Mouse (Mus musculus): ENCODE data around the gene Bmpr1b. TPM values are rescaled to one million over a fixed set of nuclear protein-coding genes. Genes with fewer than 3 reads are reported as not detected.

Bmpr1b gene
- polyA plus RNA-seq, 1 experiment from 2014 or later, result 12.1 TPM

GRCm38 (mm10) chr3:141857123-141857522 lies 312.1 kb downstream of the Bmpr1b start:
- no peak for ATAC-seq (ENCODE audit: insufficient number of reproducible peaks, insufficient read depth, low FRiP score, low TSS enrichment)

GRCm38 (mm10) chr3:141854339-141854738 lies 314.9 kb downstream of the Bmpr1b start:
- Histone ChIP-seq H3K27me3 (no peaks in the 10 kb centered on the region), H3K36me3 (peaks cover 3% of the 10 kb centered on the region; the same call in 1 of the 2 replicates), H3K4me3 (no peak overlapping the region), H3K9ac (no peak overlapping the region), H3K9me3 (no peaks in the 10 kb centered on the region), H3K4me1 (no peaks in the 10 kb centered on the region), H3K27ac (no peak overlapping the region), H3K4me2 (replicated peaks) (no peak overlapping the region)
- ATAC-seq (ENCODE audit: insufficient number of reproducible peaks, insufficient read depth, low FRiP score, low TSS enrichment), result no peak
- WGBS, result 81% methylated on average over 4 of the region's 4 CpGs

More at GRCm38 (mm10) chr3:141857123-141857522, 312.1 kb downstream of the Bmpr1b start:
- Histone ChIP-seq H3K27ac (no peak overlapping the region), H3K9ac (no peak overlapping the region), H3K4me3 (no peak overlapping the region), H3K4me2 (replicated peaks) (no peak overlapping the region), H3K36me3 (peaks cover 3% of the 10 kb centered on the region; the same call in 1 of the 2 replicates), H3K27me3 (no peaks in the 10 kb centered on the region), H3K9me3 (no peaks in the 10 kb centered on the region), H3K4me1 (no peaks in the 10 kb centered on the region)
- WGBS, result 83% methylated on average over 8 of the region's 8 CpGs

- H3K27ac ChIP-seq, result no peak overlapping the region
- no peaks in the 10 kb centered on the region for H3K4me1 ChIP-seq
- no peak overlapping the region for H3K4me2 ChIP-seq (replicated peaks)
- H3K27me3 ChIP-seq, result no peaks in the 10 kb centered on the region
- H3K9me3 ChIP-seq, result no peaks in the 10 kb centered on the region
- no peaks in the 10 kb centered on the region; the same call in 1 of the 2 replicates for H3K36me3 ChIP-seq
- 82% methylated on average over 7 of the region's 7 CpGs for WGBS
- no peak overlapping the region for H3K4me3 ChIP-seq
- ATAC-seq (ENCODE audit: insufficient number of reproducible peaks, insufficient read depth, low FRiP score, low TSS enrichment), result no peak
- H3K9ac ChIP-seq, result no peak overlapping the region
Observed at GRCm38 (mm10) chr3:141850141-141850540, 319.1 kb downstream of the Bmpr1b start.

GRCm38 (mm10) chr3:141849206-141849605 lies 320.0 kb downstream of the Bmpr1b start:
- no peak for ATAC-seq (ENCODE audit: insufficient number of reproducible peaks, insufficient read depth, low FRiP score, low TSS enrichment)
- no peak overlapping the region for H3K27ac ChIP-seq
- no peaks in the 10 kb centered on the region for H3K27me3 ChIP-seq
- no peak overlapping the region for H3K9ac ChIP-seq
- no peaks in the 10 kb centered on the region for H3K9me3 ChIP-seq
- H3K4me2 ChIP-seq (replicated peaks), result no peak overlapping the region
- H3K36me3 ChIP-seq, result no peaks in the 10 kb centered on the region
- no peaks in the 10 kb centered on the region for H3K4me1 ChIP-seq
- H3K4me3 ChIP-seq, result no peak overlapping the region
- 53% methylated on average over 1 of the region's 1 CpGs for WGBS

GRCm38 (mm10) chr3:141838864-141839263 lies 330.4 kb downstream of the Bmpr1b start:
- Histone ChIP-seq H3K9me3 (no peaks in the 10 kb centered on the region), H3K4me1 (no peaks in the 10 kb centered on the region), H3K27me3 (no peaks in the 10 kb centered on the region), H3K9ac (no peak overlapping the region), H3K4me3 (no peak overlapping the region), H3K36me3 (0 out of 2 replicates have a peak, but pooled peaks cover 3% of the 10 kb centered on the region), H3K27ac (no peak overlapping the region), H3K4me2 (replicated peaks) (no peak overlapping the region)
- ATAC-seq (ENCODE audit: insufficient number of reproducible peaks, insufficient read depth, low FRiP score, low TSS enrichment), result no peak
- WGBS, result 51% methylated on average over 7 of the region's 7 CpGs

- ATAC-seq (ENCODE audit: insufficient number of reproducible peaks, insufficient read depth, low FRiP score, low TSS enrichment), result no peak
Observed at GRCm38 (mm10) chr3:141831135-141831534, 338.1 kb downstream of the Bmpr1b start.

GRCm38 (mm10) chr3:141828301-141828700 lies 340.9 kb downstream of the Bmpr1b start:
- 75% methylated on average over 5 of the region's 5 CpGs for WGBS
- Histone ChIP-seq H3K9ac (no peak overlapping the region), H3K4me3 (no peak overlapping the region), H3K4me1 (no peaks in the 10 kb centered on the region), H3K27me3 (no peaks in the 10 kb centered on the region), H3K27ac (no peak overlapping the region), H3K9me3 (no peaks in the 10 kb centered on the region), H3K36me3 (peaks cover 3% of the 10 kb centered on the region; the same call in 1 of the 2 replicates), H3K4me2 (replicated peaks) (no peak overlapping the region)
- ATAC-seq (ENCODE audit: insufficient number of reproducible peaks, insufficient read depth, low FRiP score, low TSS enrichment), result no peak

More at GRCm38 (mm10) chr3:141831135-141831534, 338.1 kb downstream of the Bmpr1b start:
- no peak overlapping the region for H3K9ac ChIP-seq
- peaks cover 3% of the 10 kb centered on the region; the same call in 1 of the 2 replicates for H3K36me3 ChIP-seq
- H3K27ac ChIP-seq, result no peak overlapping the region
- H3K4me3 ChIP-seq, result no peak overlapping the region
- H3K27me3 ChIP-seq, result no peaks in the 10 kb centered on the region
- no peaks in the 10 kb centered on the region for H3K4me1 ChIP-seq
- no peak overlapping the region for H3K4me2 ChIP-seq (replicated peaks)
- no peaks in the 10 kb centered on the region for H3K9me3 ChIP-seq
- WGBS, result 16% methylated on average over 3 of the region's 3 CpGs

GRCm38 (mm10) chr3:141819331-141819941 lies 349.8 kb downstream of the Bmpr1b start:
- Histone ChIP-seq H3K4me1 (peaks cover 11% of the 10 kb centered on the region; the same call in 1 of the 2 replicates), H3K27me3 (no peaks in the 10 kb centered on the region), H3K9me3 (no peaks in the 10 kb centered on the region), H3K27ac (no peak overlapping the region), H3K4me3 (no peak overlapping the region), H3K36me3 (no peaks in the 10 kb centered on the region), H3K4me2 (replicated peaks) (no peak overlapping the region), H3K9ac (no peak overlapping the region)
- ATAC-seq (ENCODE audit: insufficient number of reproducible peaks, insufficient read depth, low FRiP score, low TSS enrichment), result no peak
- 22% methylated on average over 13 of the region's 13 CpGs for WGBS

- no peaks in the 10 kb centered on the region for H3K9me3 ChIP-seq
- no peak overlapping the region for H3K9ac ChIP-seq
- no peak; the same call in 1 of the 2 replicates for ATAC-seq (ENCODE audit: insufficient number of reproducible peaks, insufficient read depth, low FRiP score, low TSS enrichment)
- no peaks in the 10 kb centered on the region for H3K36me3 ChIP-seq
- H3K4me1 ChIP-seq, result peaks cover 11% of the 10 kb centered on the region; the same call in 1 of the 2 replicates
- 45% methylated on average over 3 of the region's 3 CpGs for WGBS
- H3K27ac ChIP-seq, result no peak overlapping the region
- H3K27me3 ChIP-seq, result no peaks in the 10 kb centered on the region
- no peak overlapping the region for H3K4me3 ChIP-seq
- no peak overlapping the region for H3K4me2 ChIP-seq (replicated peaks)
Observed at GRCm38 (mm10) chr3:141818615-141819312, 350.5 kb downstream of the Bmpr1b start.

- Histone ChIP-seq H3K27me3 (no peaks in the 10 kb centered on the region), H3K27ac (no peak overlapping the region), H3K4me2 (replicated peaks) (no peak overlapping the region), H3K9me3 (no peaks in the 10 kb centered on the region), H3K4me3 (no peak overlapping the region), H3K36me3 (no peaks in the 10 kb centered on the region), H3K9ac (no peak overlapping the region), H3K4me1 (peaks cover 10% of the 10 kb centered on the region; the same call in 1 of the 2 replicates)
- 0 out of 2 replicates have a peak, but pooled peaks have one; percentile 55 for ATAC-seq (ENCODE audit: insufficient number of reproducible peaks, insufficient read depth, low FRiP score, low TSS enrichment)
- 23% methylated on average over 1 of the region's 1 CpGs for WGBS
Observed at GRCm38 (mm10) chr3:141814776-141815175, 354.4 kb downstream of the Bmpr1b start.

GRCm38 (mm10) chr3:141811348-141811747 lies 357.9 kb downstream of the Bmpr1b start:
- no peak for ATAC-seq (ENCODE audit: insufficient number of reproducible peaks, insufficient read depth, low FRiP score, low TSS enrichment)
- Histone ChIP-seq H3K36me3 (no peaks in the 10 kb centered on the region), H3K4me1 (no peaks in the 10 kb centered on the region), H3K4me2 (replicated peaks) (no peak overlapping the region), H3K9ac (no peak overlapping the region), H3K9me3 (no peaks in the 10 kb centered on the region), H3K27ac (no peak overlapping the region), H3K27me3 (no peaks in the 10 kb centered on the region), H3K4me3 (no peak overlapping the region)
- WGBS, result 19% methylated on average over 2 of the region's 2 CpGs

GRCm38 (mm10) chr3:141810944-141811343 lies 358.3 kb downstream of the Bmpr1b start:
- ATAC-seq (ENCODE audit: insufficient number of reproducible peaks, insufficient read depth, low FRiP score, low TSS enrichment), result no peak
- H3K9me3 ChIP-seq, result no peaks in the 10 kb centered on the region
- no peak overlapping the region for H3K27ac ChIP-seq
- no peak overlapping the region for H3K4me3 ChIP-seq
- H3K9ac ChIP-seq, result no peak overlapping the region
- no peak overlapping the region for H3K4me2 ChIP-seq (replicated peaks)
- no peaks in the 10 kb centered on the region for H3K4me1 ChIP-seq
- H3K27me3 ChIP-seq, result no peaks in the 10 kb centered on the region
- 43% methylated on average over 7 of the region's 7 CpGs for WGBS
- no peaks in the 10 kb centered on the region for H3K36me3 ChIP-seq

Data from embryonic facial prominence, embryonic 12.5 days (tissue).